Mouse (Mus musculus) heart, postnatal 0 days (tissue): ENCODE results near the gene Gabrb2. TPM values are rescaled to one million over a fixed set of nuclear protein-coding genes. Genes with fewer than 3 reads are reported as not detected.

Experiments
- ATAC-seq: fragments of 200-750 bp; cut with Nextera tagmentation; 2 replicates; pipeline ENCODE4 v1.8.0; 2017; ENCODE audit warnings: low read depth, moderate number of reproducible peaks, moderate library complexity; ENCODE audit not compliant: insufficient read depth
- DNase-seq: peaks from one replicate; pipeline ENCODE4 v3.0.0-alpha.2; 2016; ENCODE audit warnings: low spot score
- H3K27ac ChIP-seq: fragments of 300-500 bp; sonication (generic); 2 replicates; pipeline ENCODE4 v1.5.1; 2014; ENCODE audit warnings: low read depth, mild to moderate bottlenecking
- H3K27me3 ChIP-seq: fragments of 300-500 bp; sonication (generic); 2 replicates; pipeline ENCODE4 v1.6.1; 2014; ENCODE audit warnings: low read length, mixed read lengths; ENCODE audit not compliant: control insufficient read depth, insufficient read depth
- H3K36me3 ChIP-seq: fragments of 300-500 bp; sonication (generic); replicated peaks from 2 replicates; pipeline ENCODE4 v1.6.1; 2014; ENCODE audit warnings: low read length, mixed read lengths; ENCODE audit not compliant: control insufficient read depth, insufficient read depth
- H3K4me1 ChIP-seq: fragments of 300-500 bp; sonication (generic); 2 replicates; pipeline ENCODE4 v1.6.1; 2014; ENCODE audit warnings: antibody characterized with exemption; ENCODE audit not compliant: control insufficient read depth, insufficient read depth
- H3K4me2 ChIP-seq: fragments of 300-500 bp; sonication (generic); 2 replicates; pipeline ENCODE4 v1.6.1; 2014; ENCODE audit warnings: low read depth, mild to moderate bottlenecking, low read length, moderate library complexity
- H3K4me3 ChIP-seq: fragments of 300-500 bp; sonication (generic); 2 replicates; pipeline ENCODE4 v1.5.1; 2014; ENCODE audit warnings: low read depth, low read length
- H3K9ac ChIP-seq: fragments of 300-500 bp; sonication (generic); replicated peaks from 2 replicates; pipeline ENCODE4 v1.6.1; 2014; ENCODE audit warnings: low read depth, low read length, mixed read lengths
- H3K9me3 ChIP-seq: fragments of 300-500 bp; sonication (generic); replicated peaks from 2 replicates; pipeline ENCODE4 v1.6.1; 2016; ENCODE audit warnings: low read length; ENCODE audit not compliant: control insufficient read depth
- CTCF ChIP-seq: IDR thresholded peaks from 2 replicates; pipeline ENCODE4 v1.5.1; 2016; ENCODE audit warnings: antibody characterized with exemption, control low read depth, low read depth
- EP300 ChIP-seq: IDR thresholded peaks from 2 replicates; pipeline ENCODE4 v1.6.1; 2016; ENCODE audit warnings: antibody characterized with exemption, low read depth
- WGBS: fragments of 180-500 bp; shearing (Covaris S2); extraction: QIAGEN DNeasy Blood & Tissue Kit; methylation state at CpG from one replicate; pipeline ENCODE4 v1.1.7; 2014; 5-methylcytosine and 5-hydroxymethylcytosine counted together
- polyA plus RNA-seq: library from polyadenylated mRNA; unstranded; fragments of >200 nt; fragmentation: Nextera tagmentation; extraction: Ambion mirVana; gene quantifications from 2 replicates; pipeline ENCODE4 v1.2.1, GENCODE M21; 2015
- total RNA-seq: library from RNA; depleted of rRNA; stranded (reverse); fragments of >200 nt; gene quantifications from 2 replicates; pipeline ENCODE4 v1.2.3, GENCODE M21; 2014; ENCODE audit warnings: low replicate concordance

Gabrb2 gene
- total and polyA plus RNA-seq, 2 experiments from 2014 or later = 0.11 to 0.18 TPM

DNA sequence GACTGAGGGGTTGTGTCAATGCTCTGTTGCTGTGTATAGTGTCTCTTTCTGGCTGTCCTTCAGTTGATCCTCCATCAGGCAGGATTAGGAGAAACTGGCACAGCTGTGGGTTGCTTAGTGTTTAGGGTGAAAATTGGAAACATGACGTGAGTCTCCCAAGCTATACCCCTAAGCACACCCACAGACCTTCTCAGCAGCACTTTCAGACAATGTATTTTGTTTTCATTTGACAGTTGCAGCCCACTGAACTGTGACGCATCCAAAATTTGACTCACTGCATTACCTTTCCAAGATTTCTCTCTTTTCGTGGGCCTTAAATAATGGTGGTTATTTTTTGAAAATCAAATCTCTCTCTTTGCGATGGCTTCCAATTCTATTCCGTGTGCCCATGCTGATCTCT, 115.7 kb downstream of the Gabrb2 start:
- Histone ChIP-seq H3K27me3 (no peaks in the 10 kb centered on the region), H3K4me1 (no peaks in the 10 kb centered on the region), H3K4me2 (no peak overlapping the region), H3K9me3 (no peaks in the 10 kb centered on the region), H3K9ac (no peak overlapping the region), H3K27ac (no peak overlapping the region), H3K36me3 (no peaks in the 10 kb centered on the region), H3K4me3 (no peak overlapping the region)
- WGBS = 76% methylated on average over 5 of the region's 5 CpGs
- ATAC-seq = no peak
- DNase-seq = no peak
- no peak for TF ChIP-seq CTCF
- no peak for TF ChIP-seq EP300

DNA sequence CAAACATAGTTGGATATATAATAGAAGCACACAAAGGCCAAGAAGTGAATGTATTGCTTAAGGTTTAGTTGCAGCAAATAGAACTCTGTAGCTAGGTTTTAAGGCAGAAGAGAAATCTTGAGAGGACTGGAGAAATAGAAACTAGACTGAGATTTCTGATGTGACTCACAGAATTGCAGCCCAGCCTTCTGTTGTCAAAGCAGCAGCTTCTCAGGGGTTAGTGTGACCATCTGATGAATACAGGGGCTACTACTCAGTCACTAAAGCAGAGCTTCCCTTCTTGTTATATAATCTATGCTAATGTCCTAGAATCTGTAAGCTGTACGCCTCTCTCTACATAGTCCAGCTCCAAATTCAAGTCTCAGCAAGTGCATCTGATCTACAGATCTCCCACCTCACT, 116.3 kb downstream of the Gabrb2 start:
- Histone ChIP-seq H3K4me1 (no peaks in the 10 kb centered on the region), H3K4me2 (no peak overlapping the region), H3K9ac (no peak overlapping the region), H3K36me3 (no peaks in the 10 kb centered on the region), H3K4me3 (no peak overlapping the region), H3K9me3 (no peaks in the 10 kb centered on the region), H3K27ac (no peak overlapping the region), H3K27me3 (no peaks in the 10 kb centered on the region)
- TF ChIP-seq CTCF = no peak
- no peak for TF ChIP-seq EP300
- DNase-seq = no peak
- ATAC-seq = no peak
- WGBS = 59% methylated on average over 1 of the region's 1 CpGs

DNA sequence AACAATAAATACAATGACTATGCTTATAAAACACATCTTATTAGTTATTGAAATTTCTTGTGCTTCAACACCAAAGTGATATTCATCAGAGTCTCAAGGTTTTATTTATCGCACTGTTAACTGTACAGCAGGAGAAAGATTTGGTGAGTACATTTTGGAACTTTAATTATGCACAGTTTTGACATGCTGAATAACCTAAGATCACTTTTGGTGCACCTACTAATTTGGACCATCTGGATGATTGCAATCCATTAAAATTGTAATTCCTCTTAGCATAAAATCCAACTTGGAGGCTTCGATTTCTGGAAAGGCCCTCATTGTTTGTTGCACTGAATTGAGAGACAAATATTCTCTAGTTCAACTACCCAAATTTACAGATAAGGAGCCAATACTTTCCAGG, 123.3 kb downstream of the Gabrb2 start:
- Histone ChIP-seq H3K4me3 (no peak overlapping the region), H3K36me3 (no peaks in the 10 kb centered on the region), H3K9ac (no peak overlapping the region), H3K4me1 (no peaks in the 10 kb centered on the region), H3K27me3 (no peaks in the 10 kb centered on the region), H3K4me2 (no peak overlapping the region), H3K9me3 (no peaks in the 10 kb centered on the region), H3K27ac (no peak overlapping the region)
- TF ChIP-seq EP300 (no peak), CTCF (no peak)
- ATAC-seq (no peak), DNase-seq (no peak)
- 76% methylated on average over 2 of the region's 2 CpGs for WGBS

DNA sequence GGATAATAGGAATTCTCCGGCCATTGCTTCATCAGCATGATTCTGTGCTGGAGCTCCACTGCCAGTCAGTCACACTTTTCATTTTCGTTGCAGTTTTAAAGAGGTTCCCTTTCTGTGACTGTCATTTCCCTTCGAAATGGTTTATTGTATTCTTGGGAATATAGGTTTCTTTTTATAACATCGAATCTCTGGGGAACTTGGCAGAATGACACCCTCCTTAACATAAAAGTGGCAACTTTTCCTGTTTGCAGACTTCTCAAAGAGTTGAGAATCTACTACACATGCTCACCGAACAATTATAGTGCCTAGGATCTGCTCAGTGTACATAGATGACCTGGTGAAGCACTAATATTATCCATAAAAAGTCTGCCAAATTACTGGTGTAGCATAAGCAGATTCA, 146.5 kb downstream of the Gabrb2 start:
- ATAC-seq = no peak
- no peak overlapping the region for H3K4me2 ChIP-seq
- no peak for DNase-seq
- no peak overlapping the region for H3K27ac ChIP-seq
- no peak overlapping the region for H3K9ac ChIP-seq
- H3K36me3 ChIP-seq = no peaks in the 10 kb centered on the region
- H3K9me3 ChIP-seq = no peaks in the 10 kb centered on the region
- H3K4me1 ChIP-seq = no peaks in the 10 kb centered on the region
- no peaks in the 10 kb centered on the region for H3K27me3 ChIP-seq
- H3K4me3 ChIP-seq = no peak overlapping the region
- WGBS = 77% methylated on average over 5 of the region's 5 CpGs
- TF ChIP-seq EP300 = no peak
- no peak for TF ChIP-seq CTCF

DNA sequence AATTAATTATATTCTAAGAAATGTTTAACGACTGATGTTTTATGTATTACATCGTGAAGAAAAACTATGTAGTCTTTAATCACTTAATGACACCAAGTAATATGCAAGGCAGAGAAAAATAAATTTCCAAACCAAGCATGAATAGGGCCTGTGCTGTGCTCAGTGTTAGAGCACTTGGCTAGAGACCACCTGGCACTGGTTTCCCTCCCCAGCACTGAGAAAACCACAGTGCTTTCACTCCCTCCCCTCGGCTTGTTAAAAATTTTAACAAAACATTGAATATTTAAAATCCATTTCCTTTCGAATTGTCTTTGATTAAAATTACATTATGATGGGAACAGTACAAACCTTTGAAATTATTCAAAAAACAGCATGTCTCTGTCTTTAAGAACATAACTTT, 151.9 kb downstream of the Gabrb2 start:
- 70% methylated on average over 4 of the region's 4 CpGs for WGBS
- H3K4me3 ChIP-seq = no peak overlapping the region
- H3K36me3 ChIP-seq = no peaks in the 10 kb centered on the region
- no peak overlapping the region for H3K9ac ChIP-seq
- TF ChIP-seq EP300 (no peak), CTCF (no peak)
- H3K4me1 ChIP-seq = no peaks in the 10 kb centered on the region
- no peaks in the 10 kb centered on the region for H3K27me3 ChIP-seq
- ATAC-seq = no peak
- no peak overlapping the region for H3K27ac ChIP-seq
- H3K4me2 ChIP-seq = no peak overlapping the region
- DNase-seq = no peak
- H3K9me3 ChIP-seq = no peaks in the 10 kb centered on the region

DNA sequence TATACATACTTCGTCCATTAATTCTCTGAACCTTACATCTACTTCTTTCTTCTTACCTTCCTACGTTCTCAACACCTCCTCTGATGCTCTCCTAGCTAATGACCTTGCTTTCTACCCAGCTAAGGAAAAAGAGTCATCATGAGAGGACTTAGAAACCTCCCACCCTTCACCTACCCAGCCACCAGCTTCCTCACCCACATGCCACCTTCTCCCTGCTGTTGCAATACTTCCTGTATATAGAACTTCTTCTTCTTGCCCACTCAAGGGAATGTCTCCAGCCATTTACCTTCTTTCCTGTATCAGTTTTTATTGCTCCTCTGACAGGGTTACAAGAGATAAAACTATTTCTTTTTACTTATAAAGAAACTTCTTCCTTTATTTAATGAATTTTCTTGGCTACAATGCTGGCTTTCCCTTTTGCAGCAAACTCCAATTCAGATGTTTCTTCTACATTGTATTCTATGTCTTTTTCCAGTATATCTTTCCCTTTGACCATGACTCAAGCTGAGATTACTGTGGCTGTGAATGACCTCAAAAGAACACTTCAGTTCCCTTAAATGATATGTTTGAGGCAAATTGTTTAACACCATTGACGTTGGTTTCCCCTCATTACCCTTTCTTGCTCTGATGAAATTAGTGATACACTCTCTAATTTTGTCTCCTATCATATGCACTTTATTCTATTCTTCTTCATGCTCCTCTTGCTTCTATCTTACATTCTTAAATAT, 155.8 kb downstream of the Gabrb2 start:
- H3K9ac ChIP-seq = no peak overlapping the region
- H3K36me3 ChIP-seq = no peaks in the 10 kb centered on the region
- DNase-seq (no peak), ATAC-seq (no peak)
- no peak overlapping the region for H3K4me2 ChIP-seq
- no peak overlapping the region for H3K4me3 ChIP-seq
- H3K4me1 ChIP-seq = no peaks in the 10 kb centered on the region
- no peaks in the 10 kb centered on the region for H3K27me3 ChIP-seq
- no peak overlapping the region for H3K27ac ChIP-seq
- no peaks in the 10 kb centered on the region for H3K9me3 ChIP-seq
- TF ChIP-seq CTCF = no peak
- TF ChIP-seq EP300 = no peak
- WGBS = 62% methylated on average over 3 of the region's 3 CpGs
